17 mouse cellular contexts compared by ENCODE assay signal in genomic region chr1:63383110-63383509, GRCm38 (mm10).
A peak's percentile ranks its signal among the peaks of the same experiment; 100 is the strongest.
DNase-seq lines count a peak whose midpoint lies in the region; ATAC-seq and TF ChIP-seq lines count a peak whose summit lies in the region.
"Had no signal": no experiment of that assay in that cellular context is flagged by ENCODE, and none has a peak within 500 bp of the region (broad histone marks: within the 10 kb centered on the region; RNA-seq: fewer than 3 reads in every experiment).

No protein-coding gene starts in this region.

- peak overlapping the region; percentile 61 for H3K27ac ChIP-seq in gastrocnemius, adult 2 months
- peak overlapping the region; percentile 65 for H3K27ac ChIP-seq in heart, embryonic 13.5 days (replicated peaks)
- no peak overlapping the region for H3K27ac ChIP-seq in midbrain, embryonic 14.5 days (replicated peaks; ENCODE audit: low read depth, low read length)
- no peak overlapping the region for H3K27ac ChIP-seq in forebrain, postnatal 0 days (ENCODE audit: low read depth, low read length)
- H3K27ac ChIP-seq: macrophage; neural tube, embryonic 12.5 days had no signal

- no peak overlapping the region for H3K4me2 ChIP-seq in heart, embryonic 13.5 days
- no peak overlapping the region for H3K4me2 ChIP-seq in midbrain, embryonic 14.5 days (ENCODE audit: low read length)
- H3K4me2 ChIP-seq in forebrain, postnatal 0 days (ENCODE audit: low read depth): no peak overlapping the region
- H3K4me2 ChIP-seq: neural tube, embryonic 12.5 days had no signal

- peak; percentile 72 for DNase-seq in gastrocnemius, adult 2 months
- no peak for DNase-seq in gastrocnemius, postnatal 4 days (ENCODE audit: low spot score in 2 of 2)
- peak; percentile 5 for DNase-seq in ovary, postnatal 36 days (ENCODE audit: low spot score)
- DNase-seq in ovary, postnatal 10 days (ENCODE audit: low spot score): no peak
- no peak for DNase-seq in midbrain, embryonic 14.5 days
- no peak for DNase-seq in spleen, postnatal 36 days (ENCODE audit: low spot score in 2 of 2)
- no peak for DNase-seq in forebrain, postnatal 0 days
- DNase-seq: kidney, postnatal 10 days; layer of hippocampus, adult 9-11 months; thymus, adult 18-20 months had no signal

- peaks cover 15% of the 10 kb centered on the region for H3K4me1 ChIP-seq in heart, embryonic 13.5 days
- no peaks in the 10 kb centered on the region; the same call in 1 of the 2 replicates for H3K4me1 ChIP-seq in midbrain, embryonic 14.5 days (ENCODE audit: control insufficient read depth, insufficient read depth, low read length)
- H3K4me1 ChIP-seq in forebrain, postnatal 0 days (ENCODE audit: insufficient read depth): no peaks in the 10 kb centered on the region
- H3K4me1 ChIP-seq: neural tube, embryonic 12.5 days had no signal

- H3K9ac ChIP-seq in heart, embryonic 13.5 days: no peak overlapping the region
- no peak overlapping the region for H3K9ac ChIP-seq in midbrain, embryonic 14.5 days (replicated peaks; ENCODE audit: low read length)
- no peak overlapping the region for H3K9ac ChIP-seq in forebrain, postnatal 0 days
- H3K9ac ChIP-seq: neural tube, embryonic 12.5 days had no signal

- TF ChIP-seq CTCF in gastrocnemius, adult 2 months (IDR thresholded peaks at IDR 0.05): no peak
- TF ChIP-seq CTCF in forebrain, postnatal 0 days (IDR thresholded peaks at IDR 0.05; ENCODE audit: low read depth): no peak

- ATAC-seq in heart, embryonic 13.5 days (ENCODE audit: extremely low read depth, insufficient number of reproducible peaks, low FRiP score, low TSS enrichment): no peak
- ATAC-seq in midbrain, embryonic 14.5 days (ENCODE audit: low FRiP score, low TSS enrichment): no peak
- ATAC-seq in forebrain, postnatal 0 days: no peak
- ATAC-seq: inflammation-experienced regulatory T-cells, adult 6 months; midbrain, embryonic 16.5 days had no signal

- intact Hi-C loops in gastrocnemius, adult 2 months (cut with DNase I): no loop called here

- no peaks in the 10 kb centered on the region for H3K27me3 ChIP-seq in heart, embryonic 13.5 days (replicated peaks)
- no peaks in the 10 kb centered on the region for H3K27me3 ChIP-seq in midbrain, embryonic 14.5 days (ENCODE audit: control insufficient read depth, insufficient read depth, low read length)
- H3K27me3 ChIP-seq in forebrain, postnatal 0 days (ENCODE audit: insufficient read depth, low read length): no peaks in the 10 kb centered on the region
- H3K27me3 ChIP-seq: neural tube, embryonic 12.5 days had no signal

- no peaks in the 10 kb centered on the region for H3K36me3 ChIP-seq in heart, embryonic 13.5 days
- H3K36me3 ChIP-seq in midbrain, embryonic 14.5 days (ENCODE audit: control insufficient read depth, insufficient read depth, low read length): no peaks in the 10 kb centered on the region
- no peaks in the 10 kb centered on the region for H3K36me3 ChIP-seq in forebrain, postnatal 0 days (ENCODE audit: insufficient read depth)
- H3K36me3 ChIP-seq: G1E; neural tube, embryonic 12.5 days had no signal

- WGBS in heart, embryonic 13.5 days: 17% methylated on average over 3 of the region's 3 CpGs
- WGBS in midbrain, embryonic 14.5 days: 83% methylated on average over 3 of the region's 3 CpGs
- WGBS in forebrain, postnatal 0 days: 72% methylated on average over 3 of the region's 3 CpGs

- no peak overlapping the region for H3K4me3 ChIP-seq in gastrocnemius, adult 2 months
- no peak overlapping the region for H3K4me3 ChIP-seq in heart, embryonic 13.5 days
- no peak overlapping the region for H3K4me3 ChIP-seq in midbrain, embryonic 14.5 days (replicated peaks; ENCODE audit: low read depth, low read length)
- no peak overlapping the region for H3K4me3 ChIP-seq in forebrain, postnatal 0 days (ENCODE audit: low read depth, low read length)
- H3K4me3 ChIP-seq: erythroblast, embryonic 14.5 days; neural tube, embryonic 12.5 days had no signal

- no peaks in the 10 kb centered on the region for H3K9me3 ChIP-seq in heart, embryonic 13.5 days
- no peaks in the 10 kb centered on the region for H3K9me3 ChIP-seq in midbrain, embryonic 14.5 days (ENCODE audit: control insufficient read depth, low read length)
- no peaks in the 10 kb centered on the region for H3K9me3 ChIP-seq in forebrain, postnatal 0 days (ENCODE audit: low read length)
- H3K9me3 ChIP-seq: G1E; neural tube, embryonic 12.5 days had no signal

Comparison
In these comparisons a context has a peak if more than half of its experiments do, and no peak if none do; other contexts are left out.
1. DNase-seq: peak in gastrocnemius, adult 2 months (single experiment) and ovary, postnatal 36 days (single experiment); none in gastrocnemius, postnatal 4 days (0 of 2), ovary, postnatal 10 days (single experiment), midbrain, embryonic 14.5 days (single experiment), spleen, postnatal 36 days (0 of 2) and forebrain, postnatal 0 days (single experiment).
2. H3K27ac ChIP-seq: peak in gastrocnemius, adult 2 months (single experiment) and heart, embryonic 13.5 days (single experiment); none in midbrain, embryonic 14.5 days (single experiment) and forebrain, postnatal 0 days (single experiment).